Mouse (Mus musculus) MN1 (cell line): ENCODE measurements around the gene Imp3.
"Not testable (repeated sequence)": the region's sequence is repeated elsewhere in the genome, so short reads cannot be mapped to it uniquely, and the experiment has no call there.

Experiments used
- DNase-seq: peaks from one replicate; pipeline ENCODE4 v3.0.0-alpha.2; 2016; ENCODE audit warnings: low spot score

Gene Imp3

DNA sequence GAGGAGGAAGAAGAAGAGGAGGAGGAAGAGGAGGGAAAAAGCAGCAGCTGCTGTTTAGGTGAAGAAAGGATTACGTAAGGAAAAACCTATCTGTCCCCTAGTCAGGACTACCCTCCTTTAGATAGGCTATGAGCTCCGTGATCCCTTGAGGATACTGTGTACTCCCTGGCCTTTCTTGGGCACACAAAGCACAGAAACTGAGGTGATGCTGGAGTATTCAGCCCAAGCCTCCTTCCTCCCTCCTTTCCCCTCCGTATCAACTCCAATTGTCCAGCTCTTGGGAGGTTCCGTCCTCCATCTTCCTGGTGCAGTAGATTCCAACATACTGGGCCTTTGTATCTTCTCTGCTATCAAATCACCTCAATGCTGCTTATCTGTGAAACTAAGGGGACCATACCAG, 14.5 kb upstream of the Imp3 start:
- DNase-seq, result no peak

DNA sequence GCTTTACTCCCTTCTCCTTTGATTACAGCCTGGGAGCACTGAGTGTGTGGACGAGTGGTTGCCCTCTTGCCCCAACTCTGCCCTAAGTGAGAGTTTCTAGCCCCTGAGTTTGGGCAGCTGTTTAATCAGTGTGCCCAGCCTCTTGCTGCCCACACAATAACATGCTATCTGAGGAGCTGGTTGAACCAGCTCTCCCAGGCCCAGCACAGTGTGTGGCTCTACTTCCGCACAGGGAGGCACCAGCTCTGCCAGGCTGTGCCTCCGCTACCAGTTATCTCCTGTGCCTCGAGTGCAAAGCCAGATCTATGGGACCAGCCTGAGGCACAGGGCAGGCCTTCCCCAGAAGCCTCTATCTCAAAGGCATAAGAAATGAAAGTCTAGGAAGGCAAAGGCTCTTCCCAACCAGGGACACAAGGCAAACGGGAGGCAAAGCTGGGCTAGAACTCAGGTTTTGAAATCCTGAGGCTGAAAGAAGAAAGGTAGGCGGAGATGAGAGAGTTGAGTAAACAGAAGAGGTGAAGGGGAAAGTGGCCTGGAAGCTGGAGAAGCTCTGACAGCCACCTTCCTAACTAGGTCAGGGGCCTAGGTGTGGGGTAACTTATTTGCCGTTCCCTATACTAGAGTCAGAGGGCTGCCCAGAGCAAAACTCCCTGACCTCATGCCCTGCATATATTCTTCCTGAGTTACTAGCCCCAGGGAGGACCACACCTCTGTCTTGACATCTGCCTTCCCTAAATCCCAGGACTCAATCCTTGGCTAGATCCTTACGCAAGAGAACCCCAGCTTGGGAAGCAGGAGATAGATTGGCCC, 13.2 kb upstream of the Imp3 start:
- no peak for DNase-seq

DNA sequence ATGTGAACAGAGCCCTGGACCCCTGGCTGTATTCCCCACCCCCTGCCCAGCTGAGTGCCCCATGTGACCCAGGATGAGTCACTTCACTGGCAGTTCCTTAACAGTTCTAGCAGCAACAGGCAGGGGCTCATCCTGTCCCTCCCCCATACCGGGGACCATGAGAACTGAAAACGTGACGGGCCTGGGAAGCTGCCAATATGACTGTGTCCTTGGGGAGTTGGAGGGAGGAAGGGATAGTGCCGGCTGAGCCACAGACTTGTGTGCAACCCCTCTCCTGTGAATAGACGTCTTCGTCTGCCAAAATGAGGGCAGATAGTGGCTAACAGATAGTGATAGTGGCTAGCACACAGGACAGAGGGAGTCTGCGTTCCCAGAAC, 12.6 kb upstream of the Imp3 start:
- DNase-seq, result peak; percentile 84

DNA sequence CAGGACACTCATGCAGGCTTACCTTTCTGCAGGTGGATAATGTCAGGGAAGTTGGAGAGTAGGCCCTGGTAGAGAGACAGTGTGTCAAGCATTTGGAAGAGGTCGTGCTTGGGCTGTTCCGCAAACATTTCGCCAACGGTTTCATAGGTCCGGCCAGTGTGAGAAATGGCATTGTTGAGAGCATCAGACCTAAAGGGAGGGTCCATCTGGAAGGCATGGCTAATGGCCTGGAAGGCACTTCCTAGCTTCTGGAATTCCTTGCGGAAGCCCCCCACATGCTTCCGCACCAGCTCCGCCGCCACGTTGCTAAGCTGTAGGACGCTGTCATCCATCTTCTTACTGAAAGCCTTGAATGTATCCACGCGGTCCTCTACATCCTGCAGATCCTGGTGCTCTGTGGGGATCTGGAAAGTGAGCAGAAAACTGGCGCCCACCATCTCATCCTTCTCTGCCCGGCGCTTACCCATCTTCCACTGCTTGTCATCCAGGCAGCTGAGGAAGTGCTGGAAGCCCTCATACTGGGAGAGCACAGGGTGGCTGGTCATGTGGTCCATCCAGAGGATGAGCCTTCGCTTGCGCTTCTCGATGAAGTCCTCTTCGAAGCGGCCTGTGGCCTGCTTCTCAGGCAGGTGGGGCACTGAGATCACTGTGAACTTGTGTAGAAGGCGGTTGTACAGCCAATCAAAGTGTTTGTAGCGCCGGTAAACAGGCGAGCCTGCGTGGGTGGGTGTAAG, 11.8 kb upstream of the Imp3 start:
- DNase-seq, result no peak

DNA sequence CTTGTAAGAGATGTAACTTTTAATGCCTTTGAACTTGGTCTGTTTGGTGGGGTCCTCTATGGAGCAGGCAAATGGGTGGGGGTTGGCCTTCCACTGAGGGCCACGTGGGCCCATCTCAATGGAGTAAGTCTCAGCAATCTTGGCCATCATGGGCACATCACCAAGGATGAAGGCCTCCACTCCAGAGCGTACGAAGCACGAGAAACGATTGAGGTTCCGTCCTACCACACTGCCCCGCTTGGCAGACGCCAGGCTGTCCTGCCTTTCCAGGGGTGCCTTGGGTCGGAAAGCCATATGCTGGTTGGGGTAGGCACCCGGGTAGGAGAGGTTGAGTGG, 11.3 kb upstream of the Imp3 start:
- no peak for DNase-seq

DNA sequence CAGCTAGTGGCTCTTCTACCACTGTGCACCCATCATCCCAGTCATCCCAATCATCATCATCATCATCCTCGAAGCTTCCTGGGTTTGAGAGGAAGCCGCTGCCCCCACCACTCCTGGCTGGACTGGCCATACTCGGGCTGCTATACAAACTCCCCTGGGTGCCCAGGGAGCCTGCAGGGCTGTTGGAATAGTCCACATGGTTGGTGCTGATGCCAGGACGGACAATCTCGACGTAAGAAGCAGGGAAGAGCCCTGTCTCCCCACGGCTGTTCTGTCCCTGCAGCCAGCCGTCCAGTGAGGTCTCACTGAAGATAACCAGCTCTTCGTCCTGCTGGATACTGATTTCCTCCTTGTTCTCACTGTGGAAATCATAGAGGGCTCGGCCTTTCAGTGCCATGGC, 10.9 kb upstream of the Imp3 start:
- no peak for DNase-seq

DNA sequence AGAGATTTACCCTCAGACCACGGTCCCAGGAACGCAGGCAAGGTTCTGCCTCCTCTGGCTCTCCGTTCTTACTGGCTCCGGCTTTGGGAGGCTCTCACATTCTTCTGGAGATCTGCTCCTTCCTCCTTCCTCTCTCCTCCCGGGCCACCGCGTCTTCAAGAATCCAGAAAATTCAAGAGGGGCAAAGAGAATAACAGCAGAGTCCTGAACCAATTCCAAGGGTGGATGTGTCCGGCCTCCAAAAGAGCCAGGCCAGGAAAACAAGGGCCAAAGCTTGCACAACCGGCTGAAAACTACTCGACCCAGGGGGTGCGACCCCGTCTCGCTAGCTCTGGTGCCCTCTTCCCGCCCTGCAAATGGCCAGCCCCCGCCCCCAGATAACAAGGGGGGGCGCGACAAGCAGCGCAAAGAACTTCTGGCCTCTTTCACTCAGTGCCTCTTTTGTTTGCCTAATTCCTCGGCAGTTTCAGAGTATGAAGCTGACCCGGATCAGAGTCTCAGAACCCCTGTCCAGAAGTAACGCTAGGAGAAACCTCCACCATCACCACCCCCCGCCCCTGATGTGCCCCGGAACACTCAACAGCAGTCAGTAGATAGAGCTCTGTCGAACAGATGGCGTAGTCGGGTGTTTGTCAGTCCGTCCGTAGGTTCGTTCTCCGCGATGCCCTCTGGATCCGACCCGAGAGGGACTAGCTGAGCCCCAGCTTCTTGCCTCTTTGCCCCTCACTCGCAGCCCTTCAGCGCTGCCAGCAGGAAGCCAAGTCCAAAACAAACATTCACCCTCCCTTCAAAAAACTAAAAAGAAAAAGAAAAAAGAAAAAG, 9.9 kb upstream of the Imp3 start:
- no peak for DNase-seq

DNA sequence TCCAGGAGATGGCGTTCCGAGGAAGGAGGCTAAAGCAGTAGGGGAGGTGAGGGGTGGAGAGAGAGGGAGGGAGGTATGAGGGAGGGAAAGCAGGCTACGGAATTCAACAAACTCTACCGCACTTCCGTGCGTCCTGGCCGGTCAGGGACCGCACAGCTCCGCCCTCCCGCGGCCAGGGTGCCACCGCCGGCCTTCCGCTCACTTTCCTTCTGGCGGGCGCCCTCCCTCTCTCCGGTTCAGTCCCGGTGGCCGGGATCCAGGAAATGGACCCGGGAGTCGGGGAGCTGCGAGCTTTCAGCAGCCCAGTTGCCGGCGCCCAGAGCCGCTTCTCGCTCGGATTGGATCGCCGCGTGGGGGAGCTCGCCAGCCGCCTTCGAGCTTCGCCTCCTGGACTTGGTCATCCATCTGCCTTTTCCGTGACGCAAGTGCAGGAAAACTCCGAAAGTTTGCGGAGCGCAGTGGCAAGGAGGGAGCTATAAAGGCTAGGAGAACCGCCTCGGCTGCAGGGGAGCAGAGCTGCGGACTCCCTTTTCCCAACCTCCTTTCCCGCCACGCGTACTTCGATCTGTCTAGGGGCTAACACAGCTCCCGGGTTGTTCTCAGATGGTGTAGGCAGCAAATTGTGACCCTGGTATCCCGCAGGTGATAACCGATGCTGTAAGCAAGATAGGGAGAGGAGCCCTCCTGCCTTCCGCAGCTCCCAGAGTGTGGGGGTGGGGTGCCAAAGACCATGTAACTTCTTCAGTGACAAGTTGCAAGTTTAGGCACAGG, 9.0 kb upstream of the Imp3 start, which contains the start of gene Snx33:
Snx33 (minus strand) TSS at position 331 of the 771 bp plus-strand sequence.
- DNase-seq, result peak; percentile 90

DNA sequence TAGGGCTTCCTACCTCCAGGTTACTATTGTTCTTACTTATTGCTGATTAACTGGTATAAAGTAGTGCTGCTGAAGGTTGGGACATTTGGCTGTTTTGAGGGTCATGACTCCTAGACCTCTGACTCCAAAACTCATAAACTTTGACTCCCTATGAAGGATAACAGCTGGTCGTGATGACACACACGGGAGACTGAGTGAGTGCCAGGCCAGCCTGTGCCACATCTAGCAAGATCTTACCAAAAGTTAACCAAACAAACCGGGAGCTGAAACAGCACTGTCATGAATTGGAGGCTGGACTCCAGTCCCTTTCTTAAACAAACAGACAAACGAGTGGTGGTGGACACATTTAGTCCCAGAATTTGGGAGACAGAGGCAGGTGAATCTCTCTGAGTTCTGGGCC, 7.8 kb upstream of the Imp3 start:
- DNase-seq, result no peak

DNA sequence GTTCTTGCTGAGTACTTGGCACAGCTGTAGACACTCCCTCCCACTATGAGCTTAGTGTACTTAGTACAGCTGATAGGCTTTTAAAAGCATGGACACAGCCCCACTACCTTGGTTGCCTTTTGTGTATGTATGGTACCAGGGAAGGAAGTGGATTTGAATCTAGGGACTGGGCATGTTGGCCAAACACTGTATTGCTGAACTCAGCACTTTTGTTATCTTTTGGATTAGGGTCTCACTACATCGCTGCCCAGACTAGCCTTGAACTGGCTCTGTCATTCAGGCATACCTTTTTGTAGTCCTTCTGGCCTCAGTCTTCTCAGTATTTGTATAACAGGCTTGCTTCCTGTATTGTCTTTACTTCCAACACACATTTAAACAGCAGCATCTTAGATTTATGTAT, 6.7 kb upstream of the Imp3 start:
- no peak for DNase-seq

DNA sequence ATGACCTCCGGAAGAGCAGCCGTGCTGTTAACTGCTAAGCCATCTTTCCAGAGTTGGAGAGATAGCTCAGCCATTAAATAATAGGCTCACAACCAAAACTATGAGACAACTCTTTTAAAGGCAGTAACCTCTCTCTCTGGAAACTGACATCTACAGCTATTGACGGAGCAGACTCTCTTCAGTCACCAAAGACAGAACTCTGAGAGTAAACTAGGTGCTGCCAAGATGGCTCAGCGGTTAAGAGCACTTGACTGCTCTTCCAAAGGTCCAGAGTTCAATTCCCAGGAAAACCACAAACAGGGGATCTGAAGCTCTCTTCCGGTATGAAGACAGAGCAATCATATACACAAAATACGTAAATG, 433 bp upstream of the Imp3 start:
- DNase-seq, result peak; percentile 76

DNA sequence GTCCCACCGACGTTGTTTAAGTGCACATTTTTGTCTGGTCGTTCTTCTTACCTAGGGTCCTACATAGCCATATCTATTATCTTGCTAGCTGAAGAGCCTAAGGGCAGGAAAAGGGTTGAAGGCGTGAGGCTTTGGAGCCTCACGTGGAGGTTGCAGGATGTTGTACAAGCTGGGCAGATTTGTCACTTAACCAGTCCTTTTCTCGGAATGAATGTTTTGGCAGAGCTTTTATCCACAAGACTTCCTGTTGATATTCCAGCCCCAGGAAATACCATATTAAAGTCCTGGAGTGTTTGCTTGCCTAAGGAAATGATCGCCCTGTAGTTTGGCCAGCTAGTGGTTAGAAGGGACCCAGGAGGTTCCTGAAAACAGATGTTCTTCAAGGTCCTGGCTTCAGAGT, 1.1 kb downstream of the Imp3 start:
- DNase-seq, result peak; percentile 49

DNA sequence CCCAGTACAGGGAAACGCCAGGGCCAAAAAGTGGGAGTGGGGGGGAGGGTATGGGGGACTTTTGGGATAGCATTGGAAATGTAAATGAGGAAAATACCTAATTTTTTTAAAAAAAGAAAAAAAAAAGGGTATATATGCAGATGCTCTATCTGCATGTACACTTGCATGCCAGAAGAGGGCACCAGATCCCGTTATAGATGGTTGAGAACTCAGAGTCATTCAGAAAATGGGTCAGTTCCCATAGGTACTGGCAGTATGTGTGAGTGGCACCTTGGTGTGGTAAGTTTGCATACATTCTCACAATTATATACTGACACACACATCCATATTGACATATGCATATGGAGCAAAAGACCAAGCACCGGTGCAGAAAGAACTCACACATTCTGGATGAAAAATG, 10.2 kb downstream of the Imp3 start:
- DNase-seq, result peak; percentile 37

DNA sequence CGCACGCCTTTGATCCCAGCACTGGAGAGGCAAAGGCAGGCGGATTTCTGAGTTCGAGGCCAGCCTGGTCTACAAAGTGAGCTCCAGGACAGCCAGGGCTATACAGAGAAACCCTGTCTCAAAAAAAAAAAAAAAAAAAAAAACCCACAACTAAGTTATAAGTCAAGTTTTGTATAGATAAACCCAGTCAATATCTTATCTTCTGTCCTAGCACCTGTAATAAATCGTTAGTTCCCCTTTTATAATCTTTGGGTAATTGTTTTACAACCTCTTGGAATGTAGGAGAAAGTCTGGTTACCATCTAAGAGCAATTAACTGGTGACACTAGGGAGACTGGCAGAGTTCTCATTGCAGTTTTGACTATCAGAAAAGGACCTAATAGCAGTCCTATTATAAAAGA, 11.4 kb downstream of the Imp3 start:
- not testable (repeated sequence) for DNase-seq

DNA sequence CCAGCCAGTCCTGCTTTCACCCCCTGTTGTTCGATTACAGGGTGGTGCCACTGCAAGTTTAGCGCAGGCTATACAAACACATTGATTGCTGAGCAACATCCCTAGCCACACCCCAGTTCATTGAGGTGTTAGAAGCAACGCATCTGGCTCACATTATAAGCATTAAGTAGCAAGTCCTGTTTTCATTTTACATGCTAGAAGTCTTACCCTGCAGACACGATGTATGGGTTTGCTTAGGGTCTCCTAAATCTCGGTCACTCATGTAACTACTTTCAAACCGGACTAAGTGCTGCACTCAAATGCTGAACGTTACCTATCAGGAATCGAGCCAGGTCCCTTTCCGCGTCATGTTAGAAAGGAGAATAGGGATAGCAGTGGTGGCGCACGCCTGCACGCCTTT, 12.5 kb downstream of the Imp3 start:
- DNase-seq, result peak; percentile 13

DNA sequence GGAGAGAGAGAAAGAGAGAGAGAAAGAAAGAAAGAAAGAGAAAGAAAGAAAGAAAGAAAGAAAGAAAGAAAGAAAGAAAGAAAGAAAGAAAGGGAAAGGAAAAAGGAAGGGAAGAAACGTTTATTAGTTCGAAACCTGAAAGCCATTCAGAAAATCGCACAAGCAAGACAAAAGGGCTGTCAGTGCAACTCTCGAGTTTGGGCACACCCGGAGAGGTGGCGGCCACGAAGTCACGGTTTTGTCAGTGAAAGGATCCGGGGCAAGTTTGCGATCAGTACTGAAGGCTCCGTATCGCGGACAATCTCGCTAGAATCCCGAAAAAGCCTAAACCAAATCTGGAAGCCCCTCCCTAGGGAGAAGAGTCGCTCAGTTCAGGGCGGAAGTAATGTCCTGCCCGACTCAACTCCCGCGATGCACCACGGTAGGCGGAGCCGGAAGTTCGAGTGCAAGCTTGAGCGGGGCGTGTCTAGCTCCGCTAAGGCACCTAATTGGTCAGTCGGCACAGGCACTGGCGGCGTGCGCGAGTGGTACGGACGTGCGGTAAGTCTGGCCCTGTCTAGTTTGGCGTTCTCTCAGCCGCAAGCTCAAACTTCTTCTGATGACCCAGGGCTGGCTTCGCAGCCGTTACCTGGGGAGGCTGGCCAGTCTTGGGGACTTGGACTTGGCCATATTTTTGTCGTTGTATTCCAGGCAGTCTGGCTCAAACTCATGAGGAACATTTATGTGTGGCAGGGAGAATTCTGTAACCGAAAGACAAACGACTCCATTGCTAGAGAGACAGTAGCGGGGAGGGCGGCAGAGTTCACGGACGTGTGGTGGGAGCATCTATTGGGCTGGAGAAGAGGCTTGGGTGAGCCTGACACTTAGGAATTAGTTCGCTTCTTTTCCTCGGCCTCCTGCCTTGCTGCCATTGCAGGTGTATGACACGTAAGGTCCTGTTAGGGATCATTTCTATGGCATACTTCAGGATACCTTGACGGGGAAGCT, 13.4 kb downstream of the Imp3 start, which contains the start of gene Snupn:
Snupn (plus strand) TSS at position 465 of the 987 bp plus-strand sequence.
- peak; percentile 99 for DNase-seq

DNA sequence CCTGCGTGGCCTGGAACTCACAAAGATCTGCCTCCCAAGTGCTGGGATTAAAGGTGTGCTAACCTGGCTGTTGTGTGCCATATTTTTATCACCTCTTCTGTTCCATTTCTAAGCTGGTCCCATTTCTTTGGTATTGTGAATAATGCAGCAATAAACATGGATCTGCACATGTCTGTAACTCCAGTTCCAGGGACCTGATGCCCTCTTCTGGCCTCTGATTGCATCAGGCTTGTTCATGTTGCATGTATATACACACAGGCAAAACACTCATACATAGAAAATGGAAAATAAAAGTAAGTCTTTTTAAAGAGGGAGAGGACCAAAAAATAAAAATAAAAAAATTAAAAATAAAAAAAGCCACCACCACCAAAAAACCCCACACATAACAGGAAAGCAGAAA, 16.3 kb downstream of the Imp3 start:
- no peak for DNase-seq

DNA sequence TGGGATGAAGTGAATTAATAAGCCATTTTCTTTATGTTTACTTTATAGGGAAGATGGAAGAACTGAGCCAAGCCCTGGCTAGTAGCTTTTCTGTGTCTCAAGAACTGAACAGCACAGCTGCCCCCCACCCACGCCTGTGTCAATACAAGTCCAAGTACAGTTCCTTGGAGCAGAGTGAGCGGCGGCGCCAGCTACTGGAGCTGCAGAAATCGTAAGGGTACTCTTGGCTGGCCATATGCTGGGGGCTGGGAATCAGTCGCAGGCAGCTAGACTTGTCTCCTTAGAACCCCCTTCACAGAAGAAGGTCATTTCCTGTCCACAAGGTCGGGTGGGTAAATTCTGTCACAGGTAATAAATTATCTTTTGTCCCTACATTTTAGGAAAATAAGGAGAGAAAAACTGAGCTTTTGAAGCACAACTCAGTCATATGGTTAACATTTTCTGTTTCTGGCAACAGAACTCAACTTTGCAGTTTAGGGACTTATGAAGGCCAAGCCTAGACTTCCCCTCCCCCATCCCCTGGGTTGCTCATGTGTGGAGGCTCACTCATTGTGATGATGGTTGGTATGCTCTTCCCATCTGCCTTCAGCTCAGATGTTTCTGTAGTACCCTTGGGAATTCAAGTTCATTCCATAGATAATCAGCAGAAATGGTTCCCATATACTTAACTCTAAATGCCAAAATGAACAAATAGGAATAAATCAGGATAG, 19.8 kb downstream of the Imp3 start:
- no peak for DNase-seq

DNA sequence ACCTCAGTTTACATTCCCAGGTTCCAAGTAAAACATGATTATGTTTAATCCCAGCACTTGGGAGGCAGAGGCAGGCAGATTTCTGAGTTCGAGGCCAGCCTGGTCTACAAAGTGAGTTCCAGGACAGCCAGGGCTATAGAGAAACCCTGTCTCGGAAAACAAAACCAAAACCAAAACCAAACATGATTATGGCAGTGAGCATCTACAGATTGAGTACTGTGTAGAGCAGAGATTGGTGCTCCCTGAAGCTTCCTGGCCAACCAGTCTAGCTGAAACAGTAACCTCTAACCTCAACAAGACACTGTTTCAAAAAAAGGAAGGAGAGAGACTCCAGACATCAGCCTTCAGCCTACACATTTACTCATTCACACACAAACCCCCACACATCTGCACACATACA, 21.4 kb downstream of the Imp3 start:
- DNase-seq, result no peak

DNA sequence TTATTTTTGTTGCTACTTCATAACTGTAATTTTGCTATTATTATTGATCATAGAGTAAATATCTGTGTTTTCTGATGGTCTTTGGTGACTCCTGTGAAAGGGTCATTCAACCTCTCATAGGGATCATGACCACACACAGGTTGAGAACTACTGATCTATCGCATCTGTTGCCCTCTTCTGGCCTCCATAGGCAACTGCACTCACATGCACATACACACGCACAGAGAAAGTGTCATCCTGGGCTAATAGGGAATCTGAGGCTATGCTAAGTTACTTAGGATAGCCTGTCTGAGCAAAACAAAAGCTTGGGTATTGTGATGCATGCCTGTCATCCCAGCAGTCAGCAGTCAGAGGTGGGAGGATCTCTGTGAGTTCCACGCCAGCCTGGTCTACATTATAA, 24.3 kb downstream of the Imp3 start:
- DNase-seq, result no peak
